Mouse (Mus musculus) T-cell, adult 66 days (primary cell): ENCODE data around the gene BC048403. TPM values are rescaled to one million over a fixed set of nuclear protein-coding genes. Genes with fewer than 3 reads are reported as not detected.

Experiments
- total RNA-seq, 2 experiments: library from RNA; stranded (reverse); gene quantifications; 3 replicates in 1 of 2; 4 replicates in 1 of 2; pipeline ENCODE4 v1.2.4; 2023

The BC048403 gene
- 10 to 100 TPM in 1 of 2 experiments, 1 to 10 TPM in 1; 9.4 to 11.4 TPM for total RNA-seq

DNA sequence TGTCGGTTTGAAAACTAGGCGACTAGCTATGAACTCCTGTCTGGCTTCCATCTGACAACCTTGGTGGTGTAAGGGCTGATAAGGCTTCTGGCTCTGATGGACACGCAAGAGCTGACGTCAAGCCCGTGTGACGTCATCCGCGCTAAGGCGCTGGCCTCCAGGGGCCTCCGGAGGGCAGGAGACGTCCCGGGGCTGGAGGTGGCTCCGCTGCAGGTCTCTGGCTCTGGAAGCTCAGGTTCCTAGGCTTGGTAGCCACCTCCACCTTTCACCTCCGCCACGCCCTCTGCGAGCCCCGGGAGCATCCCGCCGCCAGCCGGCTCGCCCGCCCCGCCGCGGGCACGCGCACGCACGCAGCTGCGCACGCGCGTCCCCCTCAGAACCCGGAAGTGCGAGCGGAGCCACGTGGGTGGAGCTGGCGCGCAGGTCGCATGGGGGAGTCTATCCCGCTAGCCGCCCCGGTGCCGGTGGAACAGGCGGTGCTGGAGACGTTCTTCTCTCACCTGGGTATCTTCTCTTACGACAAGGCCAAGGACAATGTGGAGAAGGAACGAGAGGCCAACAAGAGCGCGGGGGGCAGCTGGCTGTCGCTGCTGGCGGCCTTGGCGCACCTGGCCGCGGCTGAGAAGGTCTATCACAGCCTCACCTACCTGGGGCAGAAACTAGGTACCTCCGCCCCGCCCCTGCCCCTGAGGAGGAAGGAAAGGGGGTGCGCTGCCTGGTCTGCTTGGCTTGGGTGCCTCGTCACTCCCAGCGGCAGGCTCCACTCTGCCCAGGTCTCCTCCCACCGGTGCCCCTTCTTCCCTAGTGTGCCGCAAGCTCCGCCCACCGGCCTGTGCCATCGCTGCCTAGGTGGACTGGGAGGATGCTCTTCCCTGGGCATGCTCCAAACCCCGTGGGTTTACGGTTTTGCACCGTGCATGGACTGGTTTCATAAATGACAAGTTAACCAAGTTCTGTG lies at the start of gene BC048403:
BC048403 (plus strand) TSS at position 390 of the 958 bp plus-strand sequence.

Other genes starting within 250 kb of the BC048403 start
- 10 to 100 TPM; 67.8 to 76.8 TPM for gene Tbk1, start 153.2 kb upstream of the BC048403 start, total RNA-seq
- gene Xpot, start 113.6 kb upstream of the BC048403 start, total RNA-seq = 10 to 100 TPM; 41.5 to 44.5 TPM
- under 1 TPM; 0.18 to 0.26 TPM for gene D930020B18Rik, start 98.3 kb upstream of the BC048403 start, total RNA-seq